Mouse (Mus musculus): ENCODE results near the gene 9930111J21Rik1. TPM values are rescaled to one million over a fixed set of nuclear protein-coding genes. Genes with fewer than 3 reads are reported as not detected.
"Not testable (repeated sequence)": the region's sequence is repeated elsewhere in the genome, so short reads cannot be mapped to it uniquely, and the experiment has no call there.

9930111J21Rik1 gene
- 0.29 and 0.48 TPM in 2 replicates for polyA plus RNA-seq (2015; fragmentation: Nextera tagmentation; extraction: Ambion mirVana)

DNA sequence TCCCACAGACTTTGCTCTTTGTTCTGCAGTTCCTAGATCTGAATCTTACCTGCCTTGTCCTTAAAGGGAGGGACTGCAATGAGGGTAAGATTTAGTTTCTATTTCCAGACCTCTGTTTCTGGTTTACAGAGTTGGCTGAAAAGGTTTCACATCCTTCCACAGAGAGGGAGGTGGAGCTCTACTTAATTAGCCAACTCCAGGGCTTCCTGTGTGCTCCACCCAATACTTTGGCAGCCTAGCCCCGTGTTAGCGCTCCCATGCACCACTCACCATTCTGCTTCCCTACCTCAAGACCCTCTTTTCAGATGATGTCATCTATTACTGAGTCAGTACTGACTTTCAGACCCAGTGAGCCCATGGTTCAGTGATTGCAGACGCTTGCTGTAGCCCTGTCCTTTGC lies at the start of gene 9930111J21Rik1:
Gene 9930111J21Rik1, minus strand, starts transcription at position 148 of the 400 bp plus-strand sequence.
- H3K4me1 ChIP-seq; H3K27me3 ChIP-seq; H3K9ac ChIP-seq; H3K4me3 ChIP-seq; H3K27ac ChIP-seq; H3K36me3 ChIP-seq; ATAC-seq (ENCODE audit: insufficient number of reproducible peaks, insufficient read depth, low FRiP score, low TSS enrichment, low read depth); H3K9me3 ChIP-seq; H3K4me2 ChIP-seq: not testable (repeated sequence)
- WGBS = no CpG with 5 or more reads among the region's 3 CpGs

DNA sequence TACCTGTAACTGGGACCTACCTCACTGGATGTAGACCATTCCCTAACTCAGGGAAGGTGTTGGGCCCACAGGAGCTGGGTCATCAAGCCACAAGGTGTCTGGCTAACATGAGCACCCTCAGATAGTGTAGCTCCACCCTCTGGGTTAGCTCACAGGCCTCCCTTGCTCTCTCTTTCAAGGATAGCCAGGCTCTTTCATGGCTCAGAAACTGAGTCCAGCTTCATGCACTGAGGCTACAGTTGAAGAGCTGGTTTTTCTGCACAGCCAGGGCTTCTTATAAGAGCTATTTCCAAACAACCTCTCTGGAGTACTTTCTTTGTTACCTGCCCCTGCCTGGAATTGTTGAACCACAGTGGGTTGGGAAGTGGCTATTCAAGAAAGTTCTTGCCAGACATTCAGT lies 32.9 kb upstream of the 9930111J21Rik1 start:
- H3K9me3 ChIP-seq; H3K4me2 ChIP-seq; H3K27ac ChIP-seq; H3K27me3 ChIP-seq; H3K4me1 ChIP-seq; ATAC-seq (ENCODE audit: insufficient number of reproducible peaks, insufficient read depth, low FRiP score, low TSS enrichment, low read depth); H3K4me3 ChIP-seq; H3K36me3 ChIP-seq; H3K9ac ChIP-seq: not testable (repeated sequence)

DNA sequence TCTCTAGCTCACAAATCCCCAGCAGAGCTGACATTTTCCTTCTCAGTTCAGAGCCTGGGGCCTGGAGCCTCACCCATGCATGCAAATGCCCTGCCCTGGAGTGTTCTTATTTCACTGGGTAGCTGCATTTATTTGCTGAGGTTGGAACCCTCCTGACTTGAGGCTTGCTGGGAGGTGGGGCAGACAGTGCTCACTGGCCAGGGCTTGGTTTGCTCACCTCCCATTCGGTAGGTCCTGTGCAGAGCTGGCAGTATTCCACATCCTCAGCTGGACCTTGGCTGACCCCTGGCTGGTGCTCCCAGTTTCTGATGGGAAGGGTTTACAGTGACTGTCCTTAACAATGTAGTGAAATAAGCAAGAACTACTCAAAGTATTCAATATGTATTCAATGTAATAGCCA lies 27.6 kb upstream of the 9930111J21Rik1 start:
- not testable (repeated sequence) for H3K27ac ChIP-seq, H3K9me3 ChIP-seq, H3K4me1 ChIP-seq, H3K36me3 ChIP-seq, H3K27me3 ChIP-seq, H3K9ac ChIP-seq, H3K4me2 ChIP-seq, H3K4me3 ChIP-seq
- WGBS = 54% methylated on average over 1 of the region's 1 CpGs
- peak; percentile 52; the same call in 1 of the 2 replicates for ATAC-seq (ENCODE audit: insufficient number of reproducible peaks, insufficient read depth, low FRiP score, low TSS enrichment, low read depth)

- not testable (repeated sequence) for H3K27me3 ChIP-seq; H3K4me2 ChIP-seq; H3K4me1 ChIP-seq; H3K4me3 ChIP-seq; H3K9ac ChIP-seq; H3K36me3 ChIP-seq; ATAC-seq (ENCODE audit: insufficient number of reproducible peaks, insufficient read depth, low FRiP score, low TSS enrichment, low read depth); H3K27ac ChIP-seq; H3K9me3 ChIP-seq
- 75% methylated on average over 2 of the region's 2 CpGs for WGBS
These were observed 27.1 kb upstream of the 9930111J21Rik1 start for GRCm38 (mm10) chr11:49006317-49006716.

DNA sequence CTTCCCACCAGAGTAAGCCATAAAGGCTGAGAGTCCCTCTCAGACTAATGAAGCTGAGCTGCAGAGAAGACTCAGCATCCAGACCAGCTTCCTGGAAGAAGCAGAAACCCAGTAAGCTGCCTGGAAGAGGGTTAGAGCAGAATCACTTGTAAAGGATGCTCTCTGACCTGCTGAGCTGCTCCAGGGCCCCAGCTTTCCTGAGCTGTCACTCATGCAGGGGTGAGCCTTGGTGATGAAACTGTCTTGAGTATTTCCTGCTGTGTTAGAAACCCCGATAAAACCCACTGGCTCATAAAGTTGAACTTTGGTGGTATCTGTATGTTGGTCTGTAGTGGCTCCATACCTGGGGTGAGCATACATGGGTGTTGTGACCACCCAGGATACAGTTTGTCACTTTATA lies 21.2 kb upstream of the 9930111J21Rik1 start:
- H3K9ac ChIP-seq; H3K4me2 ChIP-seq; H3K4me3 ChIP-seq; H3K27me3 ChIP-seq; H3K9me3 ChIP-seq; H3K4me1 ChIP-seq; H3K36me3 ChIP-seq; ATAC-seq (ENCODE audit: insufficient number of reproducible peaks, insufficient read depth, low FRiP score, low TSS enrichment, low read depth); H3K27ac ChIP-seq: not testable (repeated sequence)
- WGBS = 83% methylated on average over 1 of the region's 1 CpGs

- not testable (repeated sequence) for H3K27me3 ChIP-seq; H3K9ac ChIP-seq; H3K9me3 ChIP-seq; ATAC-seq (ENCODE audit: insufficient number of reproducible peaks, insufficient read depth, low FRiP score, low TSS enrichment, low read depth); H3K4me3 ChIP-seq; H3K4me1 ChIP-seq; H3K4me2 ChIP-seq; H3K36me3 ChIP-seq
- WGBS = 22% methylated on average over 2 of the region's 2 CpGs
- 0 out of 2 replicates have a peak within 1 kb of the TSS, but pooled peaks have one; percentile 16 for H3K27ac ChIP-seq
These were observed 14.8 kb upstream of the 9930111J21Rik1 start, which contains the start of gene Tgtp1 for GRCm38 (mm10) chr11:48994018-48994417. Gene Tgtp1 (minus strand): TSS chr11:48994172.

DNA sequence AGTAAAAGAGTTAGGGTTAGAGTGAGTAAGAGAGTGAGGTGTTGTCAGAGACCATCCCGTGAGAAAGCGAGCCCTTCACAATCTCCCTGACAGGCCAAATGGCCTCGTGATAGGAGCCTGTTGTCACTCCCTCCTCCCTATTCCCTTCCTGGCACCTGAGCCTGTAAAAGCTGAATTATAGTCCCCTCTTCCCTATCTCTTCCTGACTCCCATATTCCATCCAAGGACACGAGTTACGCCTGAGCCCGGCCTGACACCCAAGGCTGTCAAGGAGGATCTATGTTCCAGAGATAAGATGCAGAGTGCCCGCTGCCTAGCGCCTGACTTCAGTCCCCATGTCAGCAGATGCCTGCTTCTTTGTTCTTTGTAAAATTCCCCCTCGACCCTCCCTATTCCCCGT lies 14.1 kb upstream of the 9930111J21Rik1 start:
- WGBS = 67% methylated on average over 10 of the region's 10 CpGs
- H3K4me2 ChIP-seq; ATAC-seq (ENCODE audit: insufficient number of reproducible peaks, insufficient read depth, low FRiP score, low TSS enrichment, low read depth); H3K4me3 ChIP-seq; H3K9me3 ChIP-seq; H3K27ac ChIP-seq; H3K4me1 ChIP-seq; H3K36me3 ChIP-seq; H3K9ac ChIP-seq; H3K27me3 ChIP-seq: not testable (repeated sequence)

- not testable (repeated sequence) for H3K4me1 ChIP-seq; ATAC-seq (ENCODE audit: insufficient number of reproducible peaks, insufficient read depth, low FRiP score, low TSS enrichment, low read depth); H3K4me3 ChIP-seq; H3K27ac ChIP-seq; H3K4me2 ChIP-seq; H3K36me3 ChIP-seq; H3K9ac ChIP-seq; H3K27me3 ChIP-seq; H3K9me3 ChIP-seq
- WGBS = 62% methylated on average over 4 of the region's 4 CpGs
These were observed 12.7 kb upstream of the 9930111J21Rik1 start, which contains the start of gene Gm12185 for GRCm38 (mm10) chr11:48991740-48992520. Gene Gm12185 (minus strand): TSS chr11:48992226.

DNA sequence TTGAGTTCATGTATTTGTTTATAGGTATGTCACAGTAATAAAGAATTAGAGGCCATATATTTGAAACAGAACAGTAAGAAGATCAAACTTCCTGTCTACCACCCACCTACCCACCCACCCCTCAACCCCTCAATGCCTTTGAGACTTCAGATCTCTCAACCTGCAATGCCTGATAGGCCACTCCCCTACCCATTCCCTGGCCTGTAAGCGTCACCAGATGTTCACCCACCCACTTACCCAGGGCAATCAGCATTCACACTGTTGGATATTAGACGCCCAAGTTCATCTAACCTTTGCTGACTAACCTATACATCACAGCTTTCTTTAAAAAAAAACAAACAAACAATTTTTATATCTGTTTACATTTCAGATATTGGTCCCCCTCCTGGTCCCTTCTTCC lies 10.8 kb upstream of the 9930111J21Rik1 start:
- H3K9me3 ChIP-seq; H3K36me3 ChIP-seq; H3K27ac ChIP-seq; H3K4me1 ChIP-seq; ATAC-seq (ENCODE audit: insufficient number of reproducible peaks, insufficient read depth, low FRiP score, low TSS enrichment, low read depth); H3K27me3 ChIP-seq; H3K4me3 ChIP-seq; H3K4me2 ChIP-seq; H3K9ac ChIP-seq: not testable (repeated sequence)
- WGBS = 74% methylated on average over 2 of the region's 2 CpGs

DNA sequence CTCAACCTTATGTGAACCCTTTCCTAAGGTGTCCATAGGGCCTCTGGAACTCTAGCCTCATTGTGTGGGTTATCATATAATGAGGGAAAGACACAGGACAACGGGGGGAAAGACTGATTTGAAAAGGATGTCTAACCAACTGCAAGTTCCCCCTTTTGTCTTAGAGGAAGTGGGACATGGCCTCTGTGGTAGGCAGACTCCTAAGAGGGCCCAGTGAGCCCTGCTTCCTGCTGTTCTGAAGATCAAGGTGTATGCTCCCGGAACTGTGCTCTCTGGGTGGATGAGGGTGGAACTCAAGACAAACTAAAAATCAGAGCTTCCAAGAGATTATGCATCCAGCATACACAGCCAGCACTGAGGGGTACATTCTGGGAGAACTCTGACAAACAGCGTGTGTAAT lies 9.0 kb upstream of the 9930111J21Rik1 start:
- not testable (repeated sequence) for H3K9ac ChIP-seq; H3K9me3 ChIP-seq; H3K4me2 ChIP-seq; ATAC-seq (ENCODE audit: insufficient number of reproducible peaks, insufficient read depth, low FRiP score, low TSS enrichment, low read depth); H3K4me1 ChIP-seq; H3K36me3 ChIP-seq; H3K27ac ChIP-seq; H3K27me3 ChIP-seq; H3K4me3 ChIP-seq
- 84% methylated on average over 2 of the region's 3 CpGs for WGBS

DNA sequence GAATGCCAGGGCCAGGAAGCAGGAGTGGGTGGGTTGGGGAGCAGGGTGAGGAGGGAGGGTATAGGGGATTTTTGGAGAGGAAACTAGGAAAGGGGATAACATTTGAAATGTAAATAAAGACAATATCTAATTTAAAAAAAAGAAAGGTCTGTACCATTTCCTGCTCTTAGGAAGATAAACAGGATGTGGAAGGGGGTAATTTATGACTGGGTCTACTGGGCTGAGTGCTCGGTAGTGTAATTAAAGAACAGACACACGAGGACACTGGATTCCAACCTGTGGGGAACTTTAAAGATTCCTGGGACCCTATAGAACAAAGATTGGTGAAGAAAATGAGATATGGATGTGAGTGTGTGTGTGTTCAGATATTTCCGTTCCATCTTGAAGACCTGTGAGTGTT lies 3.6 kb upstream of the 9930111J21Rik1 start:
- H3K27me3 ChIP-seq; ATAC-seq (ENCODE audit: insufficient number of reproducible peaks, insufficient read depth, low FRiP score, low TSS enrichment, low read depth); H3K9ac ChIP-seq; H3K9me3 ChIP-seq; H3K4me3 ChIP-seq; H3K27ac ChIP-seq; H3K4me2 ChIP-seq; H3K4me1 ChIP-seq; H3K36me3 ChIP-seq: not testable (repeated sequence)
- no CpG with 5 or more reads among the region's 3 CpGs for WGBS

- not testable (repeated sequence) for H3K27ac ChIP-seq; H3K4me1 ChIP-seq; H3K27me3 ChIP-seq; H3K36me3 ChIP-seq; H3K9ac ChIP-seq; H3K4me3 ChIP-seq; H3K9me3 ChIP-seq; H3K4me2 ChIP-seq; ATAC-seq (ENCODE audit: insufficient number of reproducible peaks, insufficient read depth, low FRiP score, low TSS enrichment, low read depth)
- WGBS = no CpG with 5 or more reads among the region's 5 CpGs
These were observed 854 bp upstream of the 9930111J21Rik1 start for GRCm38 (mm10) chr11:48980052-48980451.

All from embryonic facial prominence, embryonic 13.5 days (tissue).